Mouse (Mus musculus) testis, adult 2 months (tissue): ENCODE data around the gene Evc2.

Experiments used
- CTCF ChIP-seq: fragments of 200-500 bp; IDR thresholded peaks from 2 replicates; pipeline ENCODE4 v1.5.1; 2012; ENCODE audit warnings: low read depth, mild to moderate bottlenecking, inconsistent platforms, low read length, moderate library complexity; ENCODE audit not compliant: control insufficient read depth, insufficient read depth, insufficient replicate concordance
- POLR2A ChIP-seq: fragments of 200-500 bp; IDR thresholded peaks from 2 replicates; pipeline ENCODE4 v1.6.1; 2012; ENCODE audit warnings: low read depth, mild to moderate bottlenecking, inconsistent platforms, low read length, moderate library complexity; ENCODE audit not compliant: control insufficient read depth

DNA sequence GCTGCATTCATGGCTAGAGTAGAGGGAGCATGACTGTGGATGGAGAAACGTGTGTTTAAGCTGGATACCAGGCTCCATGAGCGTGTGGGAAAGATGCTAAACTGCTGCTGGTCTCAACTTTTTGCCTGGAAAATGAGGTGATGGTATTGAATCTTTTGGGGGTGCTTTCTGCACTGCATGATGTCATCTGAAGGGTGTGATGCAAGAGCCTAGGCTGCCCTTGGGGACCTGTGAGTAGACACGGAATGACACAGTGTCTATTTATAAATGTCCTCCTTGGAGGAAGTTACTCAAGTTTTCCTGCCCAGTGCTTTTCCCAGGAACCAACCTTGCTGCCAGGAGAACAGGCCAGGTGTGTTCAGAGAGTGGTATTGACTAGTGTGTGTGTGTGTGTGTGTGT lies 50.3 kb downstream of the Evc2 start:
- TF ChIP-seq CTCF, result no peak
- TF ChIP-seq POLR2A, result no peak
